Mouse (Mus musculus): ENCODE data around the gene Impdh1.

Impdh1 gene

GRCm38 (mm10) chr6:29213436-29213835 is 2.7 kb downstream of the Impdh1 start:
- DNase-seq (ENCODE audit: low spot score) = no peak

DNA sequence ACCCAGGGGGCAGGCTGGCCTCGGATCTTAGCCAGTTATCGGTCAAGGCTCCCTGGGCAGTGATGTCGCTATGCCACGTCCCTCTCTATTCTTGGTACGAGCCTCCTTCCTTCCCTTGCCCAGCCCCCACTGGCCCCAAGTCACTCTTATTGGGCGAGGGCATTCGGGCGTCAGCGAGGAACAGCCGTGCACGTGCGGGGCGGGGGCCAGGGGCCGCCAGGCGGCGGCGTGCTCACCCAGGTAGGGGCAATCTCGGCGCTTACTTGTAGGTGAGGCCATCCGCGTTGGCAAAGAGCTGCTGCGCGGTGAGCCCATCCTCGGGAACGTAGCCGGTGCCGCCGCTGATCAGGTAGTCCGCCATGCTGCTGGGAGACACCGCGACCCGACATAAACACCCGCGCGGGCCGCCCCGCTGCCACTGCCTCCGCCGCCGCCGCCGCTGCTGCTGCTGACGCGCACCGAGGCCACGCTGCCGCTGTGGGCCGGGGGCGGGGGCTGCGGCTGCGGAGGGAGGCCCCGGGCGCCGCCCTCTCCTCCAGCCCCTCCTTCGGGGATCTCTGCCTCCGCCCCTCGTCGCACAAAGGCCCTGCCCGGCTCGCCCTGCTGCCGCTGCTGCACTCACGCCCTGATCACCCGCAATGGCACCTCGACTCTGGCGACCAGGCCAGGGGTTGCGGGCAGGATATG is 4.2 kb downstream of the Impdh1 start:
- DNase-seq (ENCODE audit: low spot score) = peak; percentile 84

DNA sequence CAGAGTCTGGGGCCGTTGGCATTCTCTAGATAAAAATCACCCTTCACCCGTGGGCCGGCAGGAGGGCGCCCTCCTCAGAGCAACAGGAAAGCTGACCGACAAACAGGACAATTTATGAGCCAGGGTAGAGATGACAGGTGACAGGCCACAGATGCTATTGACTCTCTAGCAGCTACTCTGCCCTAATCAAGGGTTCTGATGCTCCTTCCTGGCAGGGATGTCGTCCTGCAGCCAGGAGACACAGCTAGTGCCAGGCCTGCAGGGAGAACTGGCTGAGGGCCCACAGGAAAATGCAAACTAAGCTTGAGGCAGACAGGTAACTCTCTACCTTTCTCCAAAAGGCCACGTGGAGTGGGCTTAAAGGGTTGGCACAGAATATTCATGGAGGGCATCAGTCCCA is 5.0 kb downstream of the Impdh1 start:
- peak; percentile 56 for DNase-seq (ENCODE audit: low spot score)

GRCm38 (mm10) chr6:29210231-29210936 is 5.8 kb downstream of the Impdh1 start:
- no peak for DNase-seq (ENCODE audit: low spot score)

DNA sequence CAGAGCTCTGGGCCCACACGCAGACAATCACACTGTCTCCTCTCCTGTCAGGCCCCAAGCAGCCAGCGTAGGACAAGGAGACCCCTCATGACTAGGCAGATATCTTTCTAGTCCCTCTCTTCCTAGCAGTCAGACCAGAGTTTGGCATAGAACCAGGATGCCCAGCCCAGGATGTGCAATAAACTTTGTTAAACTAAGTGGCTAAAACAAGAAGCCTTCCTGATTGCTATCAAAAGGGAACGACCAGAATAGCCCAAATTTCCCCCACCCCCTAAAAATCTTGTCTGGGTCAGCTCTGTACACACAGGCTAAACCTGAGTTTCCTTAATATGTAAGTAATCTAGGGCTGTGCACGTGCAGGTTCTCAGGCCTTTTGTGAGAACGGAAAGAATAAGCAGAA is 8.0 kb downstream of the Impdh1 start:
- DNase-seq (ENCODE audit: low spot score) = no peak

- DNase-seq (ENCODE audit: low spot score) = no peak
Observed at GRCm38 (mm10) chr6:29207017-29207416, 9.1 kb downstream of the Impdh1 start.

- no peak for DNase-seq (ENCODE audit: low spot score)
Observed at GRCm38 (mm10) chr6:29206006-29206405, 10.2 kb downstream of the Impdh1 start.

GRCm38 (mm10) chr6:29204932-29205614 is 11.1 kb downstream of the Impdh1 start:
- DNase-seq (ENCODE audit: low spot score) = peak; percentile 75

GRCm38 (mm10) chr6:29203861-29204585 is 12.1 kb downstream of the Impdh1 start:
- no peak for DNase-seq (ENCODE audit: low spot score)

- no peak for DNase-seq (ENCODE audit: low spot score)
Observed at GRCm38 (mm10) chr6:29203096-29203495, 13.1 kb downstream of the Impdh1 start.

- no peak for DNase-seq (ENCODE audit: low spot score)
Observed at GRCm38 (mm10) chr6:29201988-29202387, 14.2 kb downstream of the Impdh1 start.

- DNase-seq (ENCODE audit: low spot score) = no peak
Observed at GRCm38 (mm10) chr6:29201341-29201740, 14.8 kb downstream of the Impdh1 start.

- DNase-seq (ENCODE audit: low spot score) = peak; percentile 55
Observed at GRCm38 (mm10) chr6:29200496-29200895, 15.7 kb downstream of the Impdh1 start.

DNA sequence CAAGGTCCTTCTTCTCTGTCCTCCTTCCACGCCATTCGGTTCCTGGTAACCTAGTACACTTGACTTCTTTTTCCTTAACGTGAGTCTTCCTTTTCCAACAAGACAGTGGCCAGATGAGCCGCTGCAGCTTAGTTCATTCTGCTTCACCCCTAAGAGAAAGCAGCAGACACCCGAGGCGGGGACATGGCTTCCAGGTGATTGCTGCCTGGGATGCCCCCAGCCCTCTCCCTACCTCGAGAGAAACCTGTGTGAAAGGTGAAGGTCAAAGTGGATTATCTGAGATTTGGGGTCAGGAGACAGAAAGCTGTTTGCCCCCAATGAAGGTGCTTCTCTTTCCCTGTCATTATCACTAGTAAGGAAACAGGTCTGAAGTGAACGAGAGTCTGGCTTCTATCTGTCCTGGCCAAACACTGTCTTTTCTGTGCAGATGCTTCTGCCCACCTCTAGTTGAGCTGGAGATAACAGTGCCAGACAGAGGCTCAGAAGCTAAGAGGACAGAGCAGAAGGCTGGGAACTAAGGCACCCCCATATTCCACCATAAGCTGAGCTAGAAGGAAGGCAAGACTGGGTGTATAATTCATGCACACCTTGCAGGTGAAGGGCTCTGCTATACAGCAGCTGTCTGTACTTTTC is 16.8 kb downstream of the Impdh1 start:
- DNase-seq (ENCODE audit: low spot score) = no peak

DNA sequence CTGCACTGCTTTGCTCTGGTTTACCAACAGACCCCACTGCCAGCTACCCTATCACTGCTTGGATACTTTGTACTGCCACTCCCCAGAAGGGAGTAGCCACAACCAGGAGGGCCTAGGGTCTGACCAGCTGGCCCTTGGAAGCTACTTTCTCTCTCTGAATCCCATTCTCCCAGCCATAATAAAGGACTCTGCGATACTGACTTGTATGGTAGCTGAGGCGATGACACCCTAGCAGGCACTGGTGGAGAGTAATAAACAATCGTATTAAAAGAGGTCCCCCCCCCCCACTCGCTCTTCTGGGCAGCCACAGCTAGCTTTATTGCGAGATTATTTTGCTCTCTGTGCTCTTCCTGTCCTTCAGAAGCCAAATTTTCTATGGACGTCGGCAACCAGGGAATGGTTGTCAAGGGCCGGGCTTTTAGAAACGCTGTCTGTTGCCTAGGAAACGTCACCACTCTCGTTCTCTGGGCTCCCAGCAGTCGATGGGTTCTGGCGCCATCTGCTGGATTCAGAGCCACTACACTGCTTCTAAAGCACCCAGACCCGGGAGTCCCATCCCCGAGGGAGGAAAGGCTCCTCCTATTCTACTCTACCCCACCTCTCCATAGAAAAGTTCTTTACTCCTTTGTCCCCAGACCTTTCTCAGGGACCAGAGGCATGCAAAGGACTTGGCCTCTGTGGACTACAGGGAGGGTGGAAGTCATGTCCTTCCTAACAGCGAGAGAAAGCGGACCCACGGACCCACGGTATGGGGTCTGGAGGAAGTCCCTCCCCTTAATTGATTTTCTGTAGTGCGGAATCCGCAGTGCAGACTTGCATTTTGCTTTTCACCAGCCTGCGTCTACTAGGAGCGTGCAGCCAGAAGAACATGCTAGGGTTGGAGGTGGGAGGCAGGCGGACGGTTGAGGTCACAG is 17.6 kb downstream of the Impdh1 start:
- peak; percentile 95 for DNase-seq (ENCODE audit: low spot score)

DNA sequence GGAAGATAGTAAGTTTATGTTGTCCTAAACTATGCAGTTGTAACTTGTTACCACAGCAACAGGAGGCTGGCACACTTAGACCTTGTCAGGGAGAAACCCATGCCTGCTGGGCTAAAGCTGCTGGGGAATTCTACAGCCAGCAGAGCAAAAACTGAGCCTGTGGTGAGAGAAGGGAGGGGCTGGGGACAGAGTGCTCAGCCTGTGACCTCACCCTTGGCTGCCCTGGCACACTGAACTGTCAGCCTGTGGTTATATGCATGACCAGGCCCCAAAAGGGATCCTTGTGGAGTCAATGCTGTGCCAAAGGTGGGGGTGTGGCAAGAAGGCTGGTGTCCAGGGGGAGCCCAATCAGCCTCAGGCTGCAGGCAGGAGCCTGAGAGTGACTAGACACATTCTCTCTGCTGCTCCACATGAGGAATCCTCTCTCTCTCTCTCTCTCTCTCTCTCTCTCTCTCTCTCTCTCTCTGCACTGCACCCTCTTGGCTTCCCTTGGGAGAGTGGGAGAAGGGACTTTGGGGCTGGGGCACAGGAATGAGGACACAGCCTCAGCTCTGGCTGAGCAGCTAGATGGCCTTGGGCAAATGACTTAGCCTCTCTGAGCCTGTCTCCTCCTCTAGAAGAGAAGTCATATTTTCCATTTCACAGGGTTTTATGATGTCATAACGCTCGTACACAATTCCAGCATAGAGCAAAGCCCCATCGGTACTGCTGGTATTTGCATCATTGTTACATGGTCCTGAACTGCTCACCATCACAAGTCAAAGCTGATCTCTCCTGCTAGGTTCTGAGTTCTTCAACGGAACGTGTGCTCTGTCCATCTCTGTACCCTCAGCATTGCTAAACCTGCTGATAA is 20.1 kb downstream of the Impdh1 start:
- peak; percentile 78 for DNase-seq (ENCODE audit: low spot score)

GRCm38 (mm10) chr6:29195146-29195545 is 21.0 kb downstream of the Impdh1 start:
- no peak for DNase-seq (ENCODE audit: low spot score)

DNA sequence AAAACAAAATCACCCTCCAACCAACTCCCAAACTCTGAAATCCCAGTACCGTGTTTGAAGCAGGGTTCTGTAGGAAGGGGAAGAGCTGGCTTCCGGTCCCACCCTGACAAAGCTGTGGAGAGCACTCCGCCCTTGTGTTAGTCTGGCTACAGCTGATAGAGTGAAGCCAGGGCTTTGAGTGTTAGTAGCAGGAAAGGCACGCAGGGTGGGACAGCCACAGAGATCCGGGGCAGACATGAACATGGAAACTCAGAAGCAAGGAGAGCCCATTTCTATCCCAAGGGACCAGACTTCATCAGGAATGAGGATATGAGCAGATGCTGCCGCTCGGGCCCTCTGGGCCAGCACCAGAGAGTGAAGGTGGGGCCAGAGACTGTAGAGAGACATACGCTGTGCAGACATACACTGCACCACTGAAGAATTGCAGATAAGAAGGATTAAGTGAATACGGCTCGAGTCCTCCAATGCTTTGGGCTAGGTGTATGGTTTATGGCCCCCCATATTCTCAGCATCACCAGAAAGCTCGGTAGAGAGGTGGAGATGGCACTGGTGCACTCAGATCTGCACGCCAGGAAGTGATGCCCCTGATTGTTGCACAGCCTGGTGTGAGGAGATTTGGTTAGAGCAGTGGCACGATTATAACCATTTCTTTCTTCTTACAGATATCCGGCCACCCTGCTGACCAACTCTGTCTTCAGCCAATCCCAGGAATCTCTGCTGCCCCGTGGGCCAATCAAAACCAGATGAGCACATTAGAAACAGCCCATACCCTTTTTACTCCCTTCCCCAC is 22.0 kb downstream of the Impdh1 start:
- no peak for DNase-seq (ENCODE audit: low spot score)

DNA sequence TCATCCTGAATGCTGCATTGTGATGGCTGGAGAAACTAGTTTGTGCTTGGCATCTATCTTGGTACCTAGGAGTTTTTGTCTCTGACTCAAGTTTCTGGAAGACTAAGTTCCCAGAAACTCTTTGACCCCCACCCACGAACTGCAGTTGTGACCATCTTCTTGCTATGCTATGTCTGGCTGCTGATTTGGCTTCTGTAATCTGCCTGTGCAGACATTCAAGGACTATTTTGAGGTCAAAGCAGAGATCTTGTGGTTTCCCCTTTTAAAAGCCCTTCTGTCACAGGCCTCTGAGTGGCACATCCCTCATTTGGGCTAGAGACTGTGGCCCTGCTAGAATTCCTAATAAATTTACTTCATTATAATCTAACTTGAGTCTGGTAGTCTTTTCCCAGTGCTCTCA is 28.2 kb downstream of the Impdh1 start:
- DNase-seq (ENCODE audit: low spot score) = no peak

All from MN1 (cell line).